Mouse (Mus musculus) heart, adult 2 months (tissue): ENCODE results near the gene Sorcs2.

Source experiments
- CTCF ChIP-seq: fragments of 200-600 bp; IDR thresholded peaks from 2 replicates; pipeline ENCODE4 v1.8.1; 2022; ENCODE audit warnings: antibody characterized with exemption, mild to moderate bottlenecking, moderate library complexity
- EP300 ChIP-seq: fragments of 200-500 bp; IDR thresholded peaks from 2 replicates; pipeline ENCODE4 v1.6.1; 2011; ENCODE audit warnings: low read depth, low read length, control low read depth; ENCODE audit not compliant: insufficient read depth
- POLR2A ChIP-seq: fragments of 200-500 bp; IDR thresholded peaks from 2 replicates; pipeline ENCODE4 v1.6.1; 2011; ENCODE audit warnings: mild to moderate bottlenecking, low read depth, low read length, control low read depth; ENCODE audit not compliant: insufficient read depth

DNA sequence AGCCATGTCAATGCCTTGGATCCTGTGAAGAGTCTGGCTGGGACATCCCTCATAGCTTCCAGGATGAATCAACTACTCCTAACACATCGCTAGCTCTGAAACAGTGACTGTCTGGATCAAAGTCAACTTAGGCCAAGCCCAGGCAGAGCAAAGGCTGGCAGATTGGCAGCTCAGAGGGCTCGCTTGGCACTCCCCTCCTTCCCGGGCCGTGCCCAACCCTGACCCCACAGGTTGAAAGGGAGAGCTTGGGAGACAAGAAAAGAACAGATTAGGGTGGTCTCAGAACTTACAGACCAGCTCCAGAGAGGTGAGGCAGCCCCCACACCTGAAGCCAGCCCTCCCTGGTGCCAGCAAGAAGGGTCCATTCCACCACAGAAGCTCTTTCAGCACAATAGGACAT, 14.5 kb downstream of the Sorcs2 start:
- TF ChIP-seq EP300 (no peak), CTCF (no peak), POLR2A (no peak)
